Mouse (Mus musculus) frontal cortex, postnatal 25 days (tissue): ENCODE results near the gene Ropn1l.

Experiments
- DNase-seq, 2 experiments: peaks; one replicate each; pipeline ENCODE4 v3.0.0; 2022; ENCODE audit warnings: low spot score in 2 of 2

The Ropn1l gene

GRCm38 (mm10) chr15:31453098-31453916, at the start of gene Ropn1l:
TSS of gene Ropn1l (minus strand) at chr15:31453737.
- peak; percentile 77 to 83 for DNase-seq

- DNase-seq: no peak
Measured at GRCm38 (mm10) chr15:31502996-31503395, 49.5 kb upstream of the Ropn1l start.

- DNase-seq: no peak
Measured at GRCm38 (mm10) chr15:31502313-31502712, 48.8 kb upstream of the Ropn1l start.

GRCm38 (mm10) chr15:31494803-31495202, 41.3 kb upstream of the Ropn1l start:
- DNase-seq: no peak

GRCm38 (mm10) chr15:31494310-31494709, 40.8 kb upstream of the Ropn1l start:
- no peak for DNase-seq

- DNase-seq: no peak
Measured at GRCm38 (mm10) chr15:31487407-31487806, 33.9 kb upstream of the Ropn1l start.

GRCm38 (mm10) chr15:31476678-31477077, 23.1 kb upstream of the Ropn1l start:
- DNase-seq: no peak

- no peak for DNase-seq
Measured at GRCm38 (mm10) chr15:31472645-31473574, 19.4 kb upstream of the Ropn1l start.

GRCm38 (mm10) chr15:31471529-31471928, 18.0 kb upstream of the Ropn1l start:
- no peak for DNase-seq

- DNase-seq: no peak
Measured at GRCm38 (mm10) chr15:31469497-31469896, 16.0 kb upstream of the Ropn1l start.

- no peak for DNase-seq
Measured at GRCm38 (mm10) chr15:31468806-31469205, 15.3 kb upstream of the Ropn1l start.

GRCm38 (mm10) chr15:31466749-31467148, 13.2 kb upstream of the Ropn1l start:
- no peak for DNase-seq

- DNase-seq: no peak
Measured at GRCm38 (mm10) chr15:31466295-31466694, 12.8 kb upstream of the Ropn1l start.

GRCm38 (mm10) chr15:31465806-31466205, 12.3 kb upstream of the Ropn1l start:
- no peak for DNase-seq

- no peak for DNase-seq
Measured at GRCm38 (mm10) chr15:31460571-31460970, 7.0 kb upstream of the Ropn1l start.

- DNase-seq: no peak
Measured at GRCm38 (mm10) chr15:31458081-31458480, 4.5 kb upstream of the Ropn1l start.

- DNase-seq: no peak
Measured at GRCm38 (mm10) chr15:31456381-31456780, 2.8 kb upstream of the Ropn1l start.

GRCm38 (mm10) chr15:31454861-31455295, 1.3 kb upstream of the Ropn1l start:
- DNase-seq: no peak

GRCm38 (mm10) chr15:31454096-31454860, 741 bp upstream of the Ropn1l start:
- DNase-seq: no peak

- DNase-seq: no peak
Measured at GRCm38 (mm10) chr15:31452336-31453097, 1.0 kb downstream of the Ropn1l start.

GRCm38 (mm10) chr15:31449772-31450171, 3.8 kb downstream of the Ropn1l start:
- DNase-seq: no peak
